Mouse (Mus musculus) right cerebral cortex, postnatal 14 days (tissue): ENCODE results near the gene Adamts7.

Source experiments
- DNase-seq: peaks from one replicate; pipeline ENCODE4 v3.0.0; 2022

The Adamts7 gene

GRCm38 (mm10) chr9:90236817-90237216 is 73.9 kb downstream of the Adamts7 start:
- DNase-seq: no peak

- no peak for DNase-seq
Observed at GRCm38 (mm10) chr9:90237232-90238062, 74.6 kb downstream of the Adamts7 start.

- no peak for DNase-seq
Observed at GRCm38 (mm10) chr9:90240560-90240959, 77.7 kb downstream of the Adamts7 start.

- no peak for DNase-seq
Observed at GRCm38 (mm10) chr9:90241041-90241440, 78.2 kb downstream of the Adamts7 start.

- DNase-seq: peak; percentile 17
Observed at GRCm38 (mm10) chr9:90241618-90242017, 78.7 kb downstream of the Adamts7 start.

- no peak for DNase-seq
Observed at GRCm38 (mm10) chr9:90242291-90242690, 79.4 kb downstream of the Adamts7 start.

- no peak for DNase-seq
Observed at GRCm38 (mm10) chr9:90242855-90243254, 80.0 kb downstream of the Adamts7 start.

GRCm38 (mm10) chr9:90244301-90245151 is 81.7 kb downstream of the Adamts7 start:
- no peak for DNase-seq

GRCm38 (mm10) chr9:90245206-90245605 is 82.3 kb downstream of the Adamts7 start:
- DNase-seq: no peak

- no peak for DNase-seq
Observed at GRCm38 (mm10) chr9:90245781-90246180, 82.9 kb downstream of the Adamts7 start.

GRCm38 (mm10) chr9:90247316-90247715 is 84.4 kb downstream of the Adamts7 start:
- DNase-seq: no peak

GRCm38 (mm10) chr9:90248326-90248725 is 85.5 kb downstream of the Adamts7 start:
- no peak for DNase-seq

GRCm38 (mm10) chr9:90249036-90249435 is 86.2 kb downstream of the Adamts7 start:
- DNase-seq: no peak

- no peak for DNase-seq
Observed at GRCm38 (mm10) chr9:90250141-90250775, 87.4 kb downstream of the Adamts7 start.

GRCm38 (mm10) chr9:90250964-90251750 is 88.3 kb downstream of the Adamts7 start:
- DNase-seq: no peak

- no peak for DNase-seq
Observed at GRCm38 (mm10) chr9:90253181-90253580, 90.3 kb downstream of the Adamts7 start.

GRCm38 (mm10) chr9:90255844-90256405 is 93.1 kb downstream of the Adamts7 start:
- no peak for DNase-seq

GRCm38 (mm10) chr9:90257220-90257619 is 94.4 kb downstream of the Adamts7 start:
- no peak for DNase-seq
